Mouse (Mus musculus): ENCODE data around the gene Ttc19. TPM values are rescaled to one million over a fixed set of nuclear protein-coding genes. Genes with fewer than 3 reads are reported as not detected.

Gene Ttc19
- total RNA-seq (2022): 10 to 100 TPM; 82.4 to 93.4 (median 88.3) TPM

- DNase-seq (ENCODE audit: low spot score in 2 of 2): peak; percentile 86 to 88
Observed at GRCm38 (mm10) chr11:62280675-62281600, at the start of gene Ttc19, which contains the start of gene Zswim7. TSS of gene Ttc19 (plus strand) at chr11:62281473. TSS of gene Zswim7 (minus strand) at chr11:62281375.

- DNase-seq (ENCODE audit: low spot score in 2 of 2): no peak
Observed at GRCm38 (mm10) chr11:62240631-62241261, 40.5 kb upstream of the Ttc19 start.

DNA sequence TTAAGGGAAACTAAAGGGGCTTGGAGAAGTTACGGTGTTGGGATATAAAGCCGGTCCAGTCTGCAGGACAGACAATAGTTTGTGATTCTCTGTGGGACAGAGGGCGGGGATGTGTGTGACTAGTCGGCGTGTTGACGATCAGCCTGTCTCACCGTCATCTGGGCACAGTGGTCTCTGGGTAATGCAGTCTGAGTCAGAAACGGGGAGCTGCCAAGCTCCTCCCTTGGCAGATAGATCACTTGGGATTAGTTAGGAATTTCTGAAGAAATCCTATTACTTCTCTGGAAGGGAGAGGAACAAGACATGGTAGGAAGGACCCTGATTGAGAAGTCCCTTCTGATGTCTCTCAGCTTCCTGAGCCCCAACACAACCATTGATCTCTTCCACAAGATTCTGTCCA, 37.4 kb upstream of the Ttc19 start:
- DNase-seq (ENCODE audit: low spot score in 2 of 2): no peak

GRCm38 (mm10) chr11:62244471-62244870, 36.8 kb upstream of the Ttc19 start:
- no peak for DNase-seq (ENCODE audit: low spot score in 2 of 2)

DNA sequence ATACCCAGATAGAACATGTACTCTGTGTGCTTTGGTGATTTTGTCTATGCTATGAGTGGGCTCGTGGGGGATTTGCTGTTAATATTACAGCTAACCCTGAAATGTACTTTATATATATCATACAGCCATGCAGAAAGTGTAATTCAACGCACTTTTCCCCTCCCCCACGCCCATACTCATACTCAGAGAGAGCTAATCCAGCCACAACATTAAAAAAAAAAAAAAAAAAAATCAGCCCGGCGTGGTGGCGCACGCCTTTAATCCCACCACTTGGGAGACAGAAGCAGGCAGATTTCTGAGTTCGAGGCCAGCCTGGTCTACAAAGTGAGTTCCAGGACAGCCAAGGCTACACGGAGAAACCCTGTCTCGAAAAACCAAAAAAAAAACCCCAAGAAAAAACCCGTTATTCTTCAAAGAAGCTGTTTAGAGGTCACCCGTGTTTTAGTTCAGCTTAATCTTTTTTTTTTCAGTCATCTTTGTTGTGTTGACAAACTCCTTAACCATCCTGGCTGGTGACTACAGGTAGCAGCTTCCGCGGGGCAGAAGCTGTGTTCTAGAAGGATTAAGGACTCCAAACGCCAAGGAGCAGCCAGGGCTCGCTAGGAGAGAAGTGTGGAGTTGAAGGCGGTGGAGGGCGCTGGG, 33.4 kb upstream of the Ttc19 start:
- no peak for DNase-seq (ENCODE audit: low spot score in 2 of 2)

DNA sequence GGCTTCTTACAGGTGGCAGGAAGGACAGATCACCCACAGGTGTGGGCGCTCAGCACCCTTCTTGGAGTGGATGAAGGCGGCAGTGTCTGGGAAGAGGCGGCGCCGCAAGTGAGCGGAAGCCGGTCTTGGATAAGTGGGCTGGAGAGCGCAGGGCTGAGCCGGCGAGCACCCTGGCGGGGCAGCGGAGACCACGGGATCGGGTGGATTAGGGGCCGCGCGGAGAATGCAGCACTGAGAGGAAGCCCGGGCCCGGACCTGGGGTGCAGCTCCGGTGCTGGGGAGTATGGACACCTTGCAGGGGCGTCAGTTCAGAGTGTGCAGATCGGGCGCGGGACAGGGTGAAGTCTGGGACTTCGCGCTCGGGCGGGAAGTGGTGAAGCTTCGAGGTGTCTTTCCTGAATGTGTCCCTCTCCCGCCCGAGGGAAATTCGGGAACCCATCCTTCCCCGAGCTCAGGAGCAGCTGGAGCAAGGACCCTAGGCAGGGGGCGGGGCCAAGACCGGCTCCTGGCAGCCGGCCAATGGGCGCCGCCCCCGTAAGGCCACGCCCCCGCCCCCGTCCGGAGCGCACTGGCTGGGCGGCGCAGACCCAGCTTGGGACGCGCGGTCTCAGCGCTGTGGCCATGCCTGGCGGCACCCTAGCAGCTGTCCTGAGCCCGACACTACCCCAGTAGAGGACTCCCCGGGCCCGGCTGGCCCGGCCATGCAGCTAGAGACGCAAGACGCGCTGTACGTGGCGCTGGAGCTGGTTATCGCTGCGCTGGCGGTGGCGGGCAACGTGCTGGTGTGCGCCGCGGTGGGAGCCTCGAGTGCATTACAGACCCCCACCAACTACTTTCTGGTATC, 32.6 kb upstream of the Ttc19 start, which contains the start of gene Adora2b:
TSS of gene Adora2b (plus strand) at position 584 of the 844 bp plus-strand sequence.
- DNase-seq (ENCODE audit: low spot score in 2 of 2): peak in 1 of 2 experiments; percentile 24

DNA sequence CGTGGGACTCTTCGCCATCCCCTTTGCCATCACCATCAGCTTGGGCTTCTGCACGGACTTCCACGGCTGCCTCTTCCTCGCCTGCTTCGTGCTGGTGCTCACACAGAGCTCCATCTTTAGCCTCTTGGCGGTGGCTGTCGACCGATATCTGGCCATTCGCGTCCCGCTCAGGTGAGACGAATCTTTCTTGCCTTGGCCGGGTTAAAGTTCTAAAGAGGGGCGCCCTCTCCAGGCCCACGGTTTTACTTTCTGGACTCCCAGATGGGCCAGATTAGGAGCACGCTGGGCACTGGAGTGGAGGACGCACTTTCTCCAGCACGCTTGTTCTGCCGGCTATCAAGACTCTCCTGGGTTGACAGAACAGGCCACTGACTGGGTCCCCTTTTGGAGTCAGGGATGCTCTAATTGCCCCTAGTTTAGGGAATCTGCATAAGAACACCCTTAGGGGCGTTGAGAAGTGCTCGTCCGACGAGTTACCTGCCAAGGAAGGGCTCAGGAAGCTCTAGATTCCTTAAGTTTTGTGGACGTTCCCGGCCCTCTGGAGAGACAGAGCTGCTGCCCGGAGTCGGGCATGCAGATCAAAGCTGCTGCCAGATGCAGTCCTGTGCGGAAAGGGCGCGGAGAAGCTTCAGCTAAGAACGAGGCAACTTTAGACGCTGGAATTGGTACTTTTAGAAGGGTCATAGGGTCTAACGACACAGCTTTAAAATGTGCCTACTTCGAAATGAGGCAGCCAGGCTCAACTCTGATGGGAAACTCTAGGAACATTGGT, 31.8 kb upstream of the Ttc19 start:
- DNase-seq (ENCODE audit: low spot score in 2 of 2): no peak

DNA sequence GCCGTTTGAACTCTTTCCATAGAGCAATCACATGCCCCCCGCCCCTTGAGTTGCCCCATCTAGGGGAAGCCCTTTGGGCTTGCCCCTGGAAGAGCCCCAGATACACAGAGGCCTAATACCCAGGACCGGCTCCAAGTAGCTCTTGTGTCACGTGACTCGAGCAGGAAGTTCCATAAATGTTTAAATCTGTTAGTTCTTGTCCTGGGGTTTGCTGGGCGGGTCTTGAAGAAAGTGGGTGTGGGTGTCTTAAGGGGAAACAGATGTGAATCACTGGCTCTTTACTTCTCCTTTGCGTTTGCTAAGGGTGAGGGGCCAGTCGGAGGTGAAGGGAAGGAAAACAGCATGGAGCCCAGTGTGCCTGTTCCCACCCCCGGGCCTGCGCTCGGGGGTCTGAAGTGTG, 30.2 kb upstream of the Ttc19 start:
- DNase-seq (ENCODE audit: low spot score in 2 of 2): no peak

DNA sequence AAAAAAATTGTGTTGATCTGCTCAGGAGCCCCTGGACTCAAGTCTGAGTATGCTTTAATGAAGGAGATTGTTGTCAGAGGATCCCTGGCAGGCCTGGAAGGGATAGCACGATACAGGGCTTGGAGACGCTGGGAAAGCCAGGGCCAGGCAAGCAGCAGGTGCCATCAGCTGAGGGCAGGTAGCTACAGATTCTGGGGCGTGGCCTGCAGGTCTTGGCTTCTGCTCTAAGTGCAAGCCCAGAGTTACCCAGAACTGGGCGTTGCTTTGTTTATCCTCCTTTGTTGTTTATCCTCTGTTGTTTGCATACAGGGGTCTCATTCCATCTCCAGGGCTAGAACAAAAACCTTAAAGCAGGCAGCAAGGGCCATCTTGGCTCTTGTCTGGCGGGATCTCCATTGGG, 27.9 kb upstream of the Ttc19 start:
- DNase-seq (ENCODE audit: low spot score in 2 of 2): no peak

GRCm38 (mm10) chr11:62259214-62259613, 22.1 kb upstream of the Ttc19 start:
- DNase-seq (ENCODE audit: low spot score in 2 of 2): no peak

- no peak for DNase-seq (ENCODE audit: low spot score in 2 of 2)
Observed at GRCm38 (mm10) chr11:62263599-62263998, 17.7 kb upstream of the Ttc19 start.

DNA sequence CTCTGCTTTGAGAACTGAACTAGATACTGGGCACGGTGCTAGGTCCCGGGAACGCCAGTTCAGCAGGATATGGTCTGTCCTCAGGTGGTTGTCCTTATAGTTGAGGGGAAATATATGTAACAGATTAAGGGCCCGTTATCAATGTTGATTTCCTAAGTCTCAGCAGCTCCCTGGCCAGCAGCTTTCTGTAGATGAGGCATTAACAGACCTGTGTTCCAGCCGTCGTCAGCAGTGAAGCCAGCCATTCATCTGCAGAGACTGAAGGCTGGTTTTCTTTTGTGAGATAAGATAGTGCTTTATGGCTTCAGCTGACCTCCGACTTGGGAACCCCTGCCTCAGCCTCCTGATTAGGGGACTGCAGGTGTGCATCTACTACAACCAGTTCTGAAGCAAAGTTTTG, 17.3 kb upstream of the Ttc19 start:
- no peak for DNase-seq (ENCODE audit: low spot score in 2 of 2)

DNA sequence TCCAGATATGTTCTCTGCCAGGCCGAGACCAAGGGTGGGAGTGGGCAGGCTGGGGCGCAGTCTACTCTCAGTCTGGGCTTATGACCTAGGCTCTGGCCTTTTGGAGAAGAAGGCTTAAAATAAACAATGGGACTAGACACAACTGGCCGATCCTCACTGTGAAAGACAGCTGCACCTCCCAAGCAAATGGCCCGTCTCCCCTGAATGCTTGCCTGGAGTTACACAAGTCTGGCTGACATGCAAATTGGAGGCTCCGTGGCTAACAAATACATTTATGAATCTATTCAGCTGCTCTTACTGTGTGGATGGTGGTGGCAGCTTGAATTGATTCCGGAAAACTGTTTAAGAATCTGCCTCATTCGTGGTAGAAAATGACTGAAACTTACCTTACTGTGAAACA, 15.6 kb upstream of the Ttc19 start:
- DNase-seq (ENCODE audit: low spot score in 2 of 2): no peak

GRCm38 (mm10) chr11:62266466-62267214, 14.6 kb upstream of the Ttc19 start:
- no peak for DNase-seq (ENCODE audit: low spot score in 2 of 2)

DNA sequence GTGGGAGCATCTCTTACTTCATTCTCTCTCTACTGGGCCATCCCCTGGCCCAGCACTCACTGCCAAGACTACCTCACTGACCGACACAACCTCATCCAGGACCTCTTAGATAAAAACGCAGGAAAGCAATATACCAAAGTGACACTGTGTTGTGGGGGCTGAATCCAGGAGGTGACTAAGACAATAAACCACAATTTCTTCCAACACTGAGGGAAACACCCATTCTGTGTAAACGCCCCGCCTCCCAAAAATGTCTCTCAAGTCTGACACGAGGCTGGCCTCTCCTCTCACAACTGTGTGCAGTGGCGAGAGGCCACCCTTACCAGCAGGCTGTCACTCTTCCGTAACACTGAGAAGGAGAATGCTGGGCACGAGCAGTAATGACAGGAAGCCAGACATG, 12.9 kb upstream of the Ttc19 start:
- DNase-seq (ENCODE audit: low spot score in 2 of 2): no peak

DNA sequence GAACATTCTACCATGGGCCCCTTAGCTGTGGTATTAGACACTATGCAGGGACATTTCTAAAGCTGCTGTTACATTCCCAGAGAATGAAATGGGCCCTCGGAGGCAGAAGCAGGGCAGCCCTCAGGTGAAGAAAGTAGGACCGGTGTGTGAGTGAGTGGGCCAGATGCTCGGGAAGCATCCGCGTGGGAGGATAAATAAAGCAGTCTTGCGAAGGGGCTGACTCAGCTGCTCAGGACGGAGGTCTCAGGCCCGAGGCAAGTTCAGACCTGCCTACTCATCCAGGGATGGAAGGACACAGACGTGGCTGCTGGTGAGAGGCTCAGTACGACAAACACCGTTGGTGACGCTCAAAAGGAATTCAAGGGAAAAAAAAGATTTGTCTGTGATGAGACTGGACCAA, 12.2 kb upstream of the Ttc19 start:
- DNase-seq (ENCODE audit: low spot score in 2 of 2): no peak

DNA sequence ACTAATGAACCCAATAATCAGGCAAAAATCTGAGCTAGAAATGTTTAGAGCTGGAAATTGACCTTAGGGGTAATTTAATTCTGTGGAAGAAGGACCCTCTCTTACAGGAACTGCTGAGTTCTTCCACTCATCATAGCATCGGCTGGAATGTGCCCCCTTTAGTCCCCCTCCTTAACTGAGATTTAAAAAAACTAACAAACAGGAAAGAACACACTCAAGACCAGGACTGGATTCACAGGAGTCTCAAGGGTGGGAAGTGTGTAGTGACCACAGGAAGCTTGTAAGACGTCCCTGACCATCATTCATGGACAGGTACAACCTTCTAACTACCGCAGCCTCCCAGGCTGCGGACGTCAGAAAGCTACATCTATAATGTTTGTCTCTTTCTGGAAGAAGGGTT, 10.4 kb upstream of the Ttc19 start:
- no peak for DNase-seq (ENCODE audit: low spot score in 2 of 2)

DNA sequence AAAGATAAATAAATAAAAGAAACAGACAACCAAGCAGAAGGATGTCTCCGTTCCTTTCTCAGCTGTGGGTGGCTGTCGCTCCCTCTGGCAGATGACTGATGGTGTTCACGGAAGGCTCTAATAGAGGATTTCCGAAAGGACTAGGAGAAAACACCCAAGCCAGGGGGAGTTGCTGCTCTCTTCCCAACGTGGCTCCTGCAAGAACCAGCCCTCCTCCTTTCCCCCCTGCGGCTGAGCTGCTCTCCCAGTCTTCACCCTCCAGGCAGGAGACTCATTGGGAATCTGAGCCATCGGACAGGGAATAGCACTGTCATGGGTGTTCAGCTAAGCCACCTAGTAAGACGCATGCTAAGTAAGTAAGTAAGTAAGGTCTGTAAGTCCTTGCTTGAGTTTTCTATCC, 4.2 kb upstream of the Ttc19 start:
- no peak for DNase-seq (ENCODE audit: low spot score in 2 of 2)

DNA sequence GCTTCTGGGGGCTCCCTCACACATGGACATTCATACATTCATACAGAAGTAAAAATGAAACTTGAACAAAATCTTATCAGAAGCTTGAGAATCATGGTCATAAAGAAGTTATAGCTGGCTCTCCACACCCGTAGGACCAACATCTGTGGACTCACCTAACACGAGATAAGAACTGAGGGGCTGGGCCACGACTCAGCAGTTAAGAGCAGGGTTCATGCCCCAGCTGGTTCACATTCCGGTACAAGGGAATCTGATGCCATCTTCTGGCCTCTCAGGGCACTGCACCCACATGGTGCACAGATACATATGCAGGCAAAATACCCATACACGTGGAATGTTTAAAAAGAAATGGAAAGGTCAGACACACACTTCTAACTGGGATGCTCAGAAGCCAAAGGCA, 3.2 kb upstream of the Ttc19 start:
- no peak for DNase-seq (ENCODE audit: low spot score in 2 of 2)

DNA sequence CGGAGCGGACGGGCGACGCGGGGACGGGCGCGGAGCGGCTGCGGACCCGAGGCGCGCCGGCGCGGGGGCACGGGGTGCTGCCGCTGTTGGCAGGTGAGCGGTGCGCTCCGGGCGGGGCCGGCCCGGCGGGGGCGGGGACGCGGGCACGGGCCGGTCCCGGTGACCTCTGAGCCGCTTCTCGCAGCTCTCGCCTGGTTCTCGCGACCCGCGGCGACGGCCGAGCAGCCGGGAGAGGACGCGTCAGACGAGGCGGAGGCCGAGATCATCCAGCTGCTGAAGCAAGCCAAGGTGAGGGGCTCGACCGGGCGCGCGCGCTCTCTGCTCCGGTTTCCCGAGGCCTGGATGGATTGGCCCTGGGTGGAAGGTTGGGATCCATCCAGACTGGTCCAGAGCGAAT, 326 bp downstream of the Ttc19 start:
- no peak for DNase-seq (ENCODE audit: low spot score in 2 of 2)

Measured in left cerebral cortex, adult 8-10 months (tissue).